8 mouse cellular contexts compared by ENCODE assay signal in genomic region chr11:106501308-106502158, GRCm38 (mm10). TPM values are rescaled to one million over a fixed set of nuclear protein-coding genes. Genes with fewer than 3 reads are reported as not detected.
DNase-seq lines count a peak whose midpoint lies in the region; ATAC-seq lines count a peak whose summit lies in the region.

No protein-coding gene starts in this region.

- ATAC-seq in embryonic facial prominence, embryonic 12.5 days (ENCODE audit: insufficient number of reproducible peaks, insufficient read depth, low FRiP score, low TSS enrichment) = peak; percentile 74
- peak; percentile 34 for ATAC-seq in limb, embryonic 13.5 days (ENCODE audit: low FRiP score, low read depth)
- peak; percentile 73 for ATAC-seq in midbrain, embryonic 12.5 days (ENCODE audit: low FRiP score, low read depth)

- H3K9ac ChIP-seq in embryonic facial prominence, embryonic 12.5 days = peak overlapping the region; percentile 99
- H3K9ac ChIP-seq in limb, embryonic 13.5 days = peak overlapping the region; percentile 100
- peak overlapping the region; percentile 98 for H3K9ac ChIP-seq in midbrain, embryonic 12.5 days (replicated peaks)

- 0 out of 2 replicates have a peak, but pooled peaks cover 3% of the 10 kb centered on the region for H3K36me3 ChIP-seq in embryonic facial prominence, embryonic 12.5 days
- H3K36me3 ChIP-seq in limb, embryonic 13.5 days = peaks cover 9% of the 10 kb centered on the region
- no peaks in the 10 kb centered on the region for H3K36me3 ChIP-seq in midbrain, embryonic 12.5 days

- peak overlapping the region; percentile 82 for H3K4me3 ChIP-seq in embryonic facial prominence, embryonic 12.5 days
- peak overlapping the region; percentile 94 for H3K4me3 ChIP-seq in limb, embryonic 13.5 days
- peak overlapping the region; percentile 97 for H3K4me3 ChIP-seq in midbrain, embryonic 12.5 days

- H3K4me2 ChIP-seq in embryonic facial prominence, embryonic 12.5 days (replicated peaks) = peak overlapping the region; percentile 72
- H3K4me2 ChIP-seq in limb, embryonic 13.5 days (replicated peaks) = peak overlapping the region; percentile 71
- peak overlapping the region; percentile 63 for H3K4me2 ChIP-seq in midbrain, embryonic 12.5 days (replicated peaks)

- peak overlapping the region; percentile 99 for H3K27ac ChIP-seq in embryonic facial prominence, embryonic 12.5 days
- peak overlapping the region; percentile 99 for H3K27ac ChIP-seq in limb, embryonic 13.5 days
- H3K27ac ChIP-seq in midbrain, embryonic 12.5 days (replicated peaks) = peak overlapping the region; percentile 98

- DNase-seq in 416B (ENCODE audit: low read depth) = peak; percentile 87
- peak; percentile 63 for DNase-seq in adrenal gland, postnatal 25 days
- DNase-seq in heart, adult 18-20 months = peak; percentile 79 to 81
- DNase-seq in kidney, adult 11 months = peak; percentile 77
- peak; percentile 45 to 78 for DNase-seq in spleen, postnatal 4 days (ENCODE audit: low spot score in 2 of 2)

- no peaks in the 10 kb centered on the region for H3K9me3 ChIP-seq in embryonic facial prominence, embryonic 12.5 days
- H3K9me3 ChIP-seq in limb, embryonic 13.5 days = no peaks in the 10 kb centered on the region
- no peaks in the 10 kb centered on the region for H3K9me3 ChIP-seq in midbrain, embryonic 12.5 days

- WGBS in embryonic facial prominence, embryonic 12.5 days = 1% methylated on average over 22 of the region's 22 CpGs
- WGBS in limb, embryonic 13.5 days = 2% methylated on average over 22 of the region's 22 CpGs
- 2% methylated on average over 22 of the region's 22 CpGs for WGBS in midbrain, embryonic 12.5 days

- 0 out of 2 replicates have a peak, but pooled peaks cover 7% of the 10 kb centered on the region for H3K4me1 ChIP-seq in embryonic facial prominence, embryonic 12.5 days
- peaks cover 9% of the 10 kb centered on the region; the same call in 1 of the 2 replicates for H3K4me1 ChIP-seq in limb, embryonic 13.5 days
- peaks cover 13% of the 10 kb centered on the region for H3K4me1 ChIP-seq in midbrain, embryonic 12.5 days

- H3K27me3 ChIP-seq in embryonic facial prominence, embryonic 12.5 days = no peaks in the 10 kb centered on the region
- no peaks in the 10 kb centered on the region for H3K27me3 ChIP-seq in limb, embryonic 13.5 days
- no peaks in the 10 kb centered on the region for H3K27me3 ChIP-seq in midbrain, embryonic 12.5 days

RNA-seq across cellular contexts. Expression of gene Ern1, which starts 13.9 kb away (rescaled TPM):
- 107 and 122 TPM in 2 replicates for total RNA-seq in adrenal gland, postnatal 25 days (2021)
- 6.4 and 8.1 TPM in 2 replicates for polyA plus RNA-seq in embryonic facial prominence, embryonic 12.5 days (2016; fragmentation: Nextera tagmentation; extraction: Ambion mirVana)
- 10 to 100 TPM; 12.1 to 12.4 TPM for total RNA-seq in heart, adult 18-20 months (2021)
- 6.8 and 7.6 TPM in 2 replicates for polyA plus RNA-seq in limb, embryonic 13.5 days (2015; fragmentation: Nextera tagmentation; extraction: Ambion mirVana)
- polyA plus RNA-seq in midbrain, embryonic 12.5 days (2016; fragmentation: Nextera tagmentation; extraction: Ambion mirVana) = 6.6 and 8.0 TPM in 2 replicates

Comparison
In these comparisons a context has a peak if more than half of its experiments do, and no peak if none do; other contexts are left out.
1. Peak in every context shown above with its lines: DNase-seq, ATAC-seq, H3K4me3 ChIP-seq and H3K27ac ChIP-seq.